Mouse (Mus musculus) CH12.LX (cell line): ENCODE results near the gene Fam92b. TPM values are rescaled to one million over a fixed set of nuclear protein-coding genes. Genes with fewer than 3 reads are reported as not detected.

Experiments
- DNase-seq: peaks from one replicate; pipeline ENCODE4 v3.0.0-alpha.2; 2013; ENCODE audit errors: extremely low read depth
- H3K27ac ChIP-seq: 2 replicates; pipeline ENCODE4 v1.5.1; 2012; ENCODE audit warnings: low read depth, mild to moderate bottlenecking, control low read depth, moderate library complexity; ENCODE audit not compliant: insufficient read depth
- H3K27me3 ChIP-seq: replicated peaks from 2 replicates; pipeline ENCODE3; 2012; ENCODE audit warnings: inconsistent platforms
- H3K36me3 ChIP-seq, 2 experiments: replicated peaks in 1 of 2; 2 replicates each; pipeline versions ENCODE3 to v1.6.1; 2012; ENCODE audit warnings: inconsistent platforms in 1 of 2, low read length in 1 of 2, mild to moderate bottlenecking in 1 of 2, mixed read lengths in 1 of 2, moderate library complexity in 1 of 2; ENCODE audit not compliant: control insufficient read depth in 1 of 2, insufficient read depth in 1 of 2
- H3K4me1 ChIP-seq, 2 experiments: 2 replicates each; pipeline ENCODE4 v1.6.1; 2012; ENCODE audit warnings: inconsistent platforms in 1 of 2, moderate library complexity in 1 of 2; ENCODE audit not compliant: insufficient read depth in 2 of 2, control insufficient read depth in 1 of 2
- H3K4me2 ChIP-seq: 2 replicates; pipeline ENCODE4 v1.6.1; 2012; ENCODE audit warnings: low read depth, mild to moderate bottlenecking, control low read depth; ENCODE audit not compliant: poor library complexity, insufficient read depth, severe bottlenecking
- H3K4me3 ChIP-seq, 3 experiments: fragments of 150-350 bp in 1 of 3; sonication (generic) in 1 of 3; replicated peaks in 1 of 3; 2 replicates each; pipeline versions ENCODE3 to v1.5.1; 2011 to 2012; ENCODE audit warnings: low read depth in 2 of 3, low read length in 2 of 3, mild to moderate bottlenecking in 2 of 3, moderate library complexity in 2 of 3, control low read depth in 1 of 3, improper control_type of control experiment in 1 of 3, inconsistent platforms in 1 of 3, mixed read lengths in 1 of 3; ENCODE audit not compliant: poor library complexity in 1 of 3
- H3K79me2 ChIP-seq: replicated peaks from 2 replicates; pipeline ENCODE4 v1.6.1; 2012; ENCODE audit warnings: mild to moderate bottlenecking, moderate library complexity; ENCODE audit not compliant: control insufficient read depth, poor library complexity, insufficient read depth, severe bottlenecking; ENCODE audit errors: extremely low read depth
- H3K9ac ChIP-seq: 2 replicates; pipeline ENCODE4 v1.6.1; 2012; ENCODE audit warnings: low read depth, mild to moderate bottlenecking, control low read depth, moderate library complexity; ENCODE audit not compliant: insufficient read depth
- H3K9me3 ChIP-seq: replicated peaks from 2 replicates; pipeline ENCODE3; 2012; ENCODE audit warnings: low read length, inconsistent platforms, mixed read lengths
- CHD1 ChIP-seq: IDR thresholded peaks from 2 replicates; pipeline ENCODE4 v1.6.1; 2012; ENCODE audit warnings: low read depth, low read length, improper control_type of control experiment, inconsistent platforms
- CHD2 ChIP-seq: IDR thresholded peaks from 2 replicates; pipeline ENCODE4 v1.6.1; 2011; ENCODE audit warnings: low read length, improper control_type of control experiment
- E2F4 ChIP-seq: IDR thresholded peaks from 2 replicates; pipeline ENCODE4 v1.6.1; 2011; ENCODE audit warnings: low read depth, low read length, improper control_type of control experiment; ENCODE audit not compliant: insufficient replicate concordance
- ELF1 ChIP-seq: IDR thresholded peaks from 2 replicates; pipeline ENCODE4 v1.6.1; 2014; ENCODE audit warnings: low read depth, mild to moderate bottlenecking, inconsistent platforms, low read length, improper control_type of control experiment
- IRF4 ChIP-seq: IDR thresholded peaks from 2 replicates; pipeline ENCODE4 v1.6.1; 2014; ENCODE audit warnings: low read depth, mild to moderate bottlenecking, inconsistent platforms, low read length, improper control_type of control experiment
- JUN ChIP-seq: IDR thresholded peaks from 2 replicates; pipeline ENCODE4 v1.6.1; 2011; ENCODE audit warnings: low read depth, mild to moderate bottlenecking, low read length, improper control_type of control experiment, moderate library complexity; ENCODE audit not compliant: insufficient read depth
- NRF1 ChIP-seq: IDR thresholded peaks from 2 replicates; pipeline ENCODE4 v1.6.1; 2014; ENCODE audit warnings: low read depth, mild to moderate bottlenecking, inconsistent platforms, low read length, improper control_type of control experiment, moderate library complexity
- PAX5 ChIP-seq: IDR thresholded peaks from 2 replicates; pipeline ENCODE4 v1.6.1; 2012; ENCODE audit warnings: low read length, inconsistent platforms, mixed read lengths
- POLR2A ChIP-seq: IDR thresholded peaks from 2 replicates; pipeline ENCODE4 v1.6.1; 2011; ENCODE audit warnings: low read depth, mild to moderate bottlenecking, improper control_type of control experiment, low read length
- RAD21 ChIP-seq: IDR thresholded peaks from 2 replicates; pipeline ENCODE4 v1.6.1; 2011; ENCODE audit warnings: low read depth, mild to moderate bottlenecking, low read length, improper control_type of control experiment, moderate library complexity
- RCOR1 ChIP-seq: conservative IDR thresholded peaks from 2 replicates; pipeline ENCODE4 v1.6.1; 2012; ENCODE audit warnings: low read depth, mild to moderate bottlenecking, inconsistent platforms, low read length, improper control_type of control experiment
- SIN3A ChIP-seq: IDR thresholded peaks from 2 replicates; pipeline ENCODE4 v1.6.1; 2012; ENCODE audit warnings: low read length, improper control_type of control experiment, inconsistent platforms
- SMC3 ChIP-seq: IDR thresholded peaks from 2 replicates; pipeline ENCODE4 v1.6.1; 2011; ENCODE audit warnings: low read depth, low read length, improper control_type of control experiment
- TBP ChIP-seq: conservative IDR thresholded peaks from 2 replicates; pipeline ENCODE4 v1.6.1; 2011; ENCODE audit warnings: low read depth, low read length, improper control_type of control experiment
- TCF12 ChIP-seq: IDR thresholded peaks from 2 replicates; pipeline ENCODE4 v1.6.1; 2014; ENCODE audit warnings: low read depth, mild to moderate bottlenecking, inconsistent platforms, low read length, improper control_type of control experiment
- USF1 ChIP-seq: IDR thresholded peaks from 2 replicates; pipeline ENCODE4 v1.6.1; 2014; ENCODE audit warnings: low read depth, mild to moderate bottlenecking, inconsistent platforms, low read length, improper control_type of control experiment
- ZNF384 ChIP-seq: IDR thresholded peaks from 2 replicates; pipeline ENCODE4 v1.6.1; 2012; ENCODE audit warnings: low read depth, low read length, improper control_type of control experiment, inconsistent platforms
- dilution Hi-C: fragments of 300-500 bp; cut with MboI; formaldehyde crosslinking; loops from 2 replicates; pipeline ENCODE4 v1.14.3; 2020; ENCODE audit warnings: low sequenced_read_pairs; ENCODE audit not compliant: extremely low pct_unique_long_range_greater_than_20kb, extremely low pct_ligation_motif_present
- in situ Hi-C: fragments of 300-500 bp; cut with MboI; formaldehyde crosslinking; loops from 3 replicates; pipeline ENCODE4 v1.14.3; 2019; ENCODE audit warnings: low sequenced_read_pairs, low pct_ligation_motif_present, low pct_unique_long_range_greater_than_20kb, mixed read lengths
- polyA plus RNA-seq: library from polyadenylated mRNA; unstranded; fragments of >175 nt; gene quantifications from 2 replicates; pipeline ENCODE4 v1.2.1, GENCODE M21; 2012; ENCODE audit warnings: low read depth; ENCODE audit not compliant: insufficient read length
- total RNA-seq, 2 experiments: library from RNA; depleted of rRNA; stranded (reverse); fragments of 300-350 nt in 1 of 2; fragments of >200 nt in 1 of 2; gene quantifications; 2 replicates each; pipeline ENCODE4 v1.2.3; 2012 to 2014

Gene Fam92b
- total and polyA plus RNA-seq, 3 experiments: not detected

- no peaks in the 10 kb centered on the region for H3K27me3 ChIP-seq
- no peak overlapping the region for H3K27ac ChIP-seq
- in situ Hi-C loops: no loop called here
- DNase-seq: no peak
- no peak overlapping the region for H3K4me3 ChIP-seq
- peaks cover 3% of the 10 kb centered on the region for H3K9me3 ChIP-seq
- TF ChIP-seq RCOR1 (no peak), RAD21 (no peak), CHD1 (no peak), TCF12 (no peak), POLR2A (no peak), ELF1 (no peak), SMC3 (no peak), USF1 (no peak), E2F4 (no peak), SIN3A (no peak), PAX5 (no peak), CHD2 (no peak), NRF1 (no peak), TBP (no peak), IRF4 (no peak), ZNF384 (no peak)
- no peaks in the 10 kb centered on the region for H3K36me3 ChIP-seq
- no peak overlapping the region for H3K4me2 ChIP-seq
- H3K79me2 ChIP-seq: no peaks in the 10 kb centered on the region
- no peak overlapping the region for H3K9ac ChIP-seq
- dilution Hi-C loops: no loop called here
- H3K4me1 ChIP-seq: peaks cover 31 to 47% of the 10 kb centered on the region in 2 experiments
Measured at GRCm38 (mm10) chr8:120222548-120222947, 45.3 kb upstream of the Fam92b start.

- Histone ChIP-seq H3K9ac (no peak overlapping the region), H3K79me2 (no peaks in the 10 kb centered on the region), H3K36me3 (no peaks in the 10 kb centered on the region), H3K27ac (0 out of 2 replicates have a peak overlapping the region, but pooled peaks have one; percentile 2), H3K4me3 (no peak overlapping the region), H3K9me3 (peaks cover 3% of the 10 kb centered on the region), H3K4me2 (peak overlapping the region; percentile 10; the same call in 1 of the 2 replicates), H3K27me3 (no peaks in the 10 kb centered on the region), H3K4me1 (peaks cover 29 to 58% of the 10 kb centered on the region in 2 experiments)
- peak; percentile 71 for DNase-seq
- dilution Hi-C loops: no loop called here
- TF ChIP-seq POLR2A: peak; percentile 32; the same call in 1 of the 2 replicates
- no peak for TF ChIP-seq JUN
- in situ Hi-C loops: loop anchor here (5.0 kb wide), 1 partner anchor 60 kb away; no protein-coding TSS in a partner anchor
Measured at GRCm38 (mm10) chr8:120216855-120217830, 39.9 kb upstream of the Fam92b start.
